Mouse (Mus musculus) liver, embryonic 11.5 days (tissue): ENCODE results near the gene Plxdc2. TPM values are rescaled to one million over a fixed set of nuclear protein-coding genes. Genes with fewer than 3 reads are reported as not detected.

Experiments
- ATAC-seq: fragments of 200-750 bp; cut with Nextera tagmentation; replicated peaks from 2 replicates; pipeline ENCODE4 v1.8.0; 2017; ENCODE audit warnings: moderate number of reproducible peaks, mild to moderate bottlenecking, moderate TSS enrichment, moderate library complexity; ENCODE audit not compliant: low FRiP score
- DNase-seq: peaks from one replicate; pipeline ENCODE4 v3.0.0-alpha.2; 2017; ENCODE audit warnings: low spot score
- H3K27ac ChIP-seq: fragments of 300-500 bp; sonication (generic); 2 replicates; pipeline ENCODE4 v1.5.1; 2014; ENCODE audit warnings: mild to moderate bottlenecking, low read depth, low read length, control low read depth
- H3K27me3 ChIP-seq: fragments of 300-500 bp; sonication (generic); replicated peaks from 2 replicates; pipeline ENCODE4 v1.6.1; 2014; ENCODE audit warnings: low read length, mixed read lengths; ENCODE audit not compliant: control insufficient read depth, insufficient read depth
- H3K36me3 ChIP-seq: fragments of 300-500 bp; sonication (generic); 2 replicates; pipeline ENCODE4 v1.6.1; 2014; ENCODE audit warnings: mild to moderate bottlenecking, low read length, moderate library complexity, mixed read lengths; ENCODE audit not compliant: control insufficient read depth, insufficient read depth
- H3K4me1 ChIP-seq: fragments of 300-500 bp; sonication (generic); replicated peaks from 2 replicates; pipeline ENCODE4 v1.6.1; 2014; ENCODE audit warnings: low read length, mixed read lengths; ENCODE audit not compliant: control insufficient read depth, insufficient read depth
- H3K4me2 ChIP-seq: fragments of 300-500 bp; sonication (generic); 2 replicates; pipeline ENCODE4 v1.6.1; 2014; ENCODE audit warnings: mild to moderate bottlenecking, control low read depth, moderate library complexity
- H3K4me3 ChIP-seq: fragments of 300-500 bp; sonication (generic); 2 replicates; pipeline ENCODE4 v1.5.1; 2014; ENCODE audit warnings: low read depth, low read length, control low read depth
- H3K9ac ChIP-seq: fragments of 300-500 bp; sonication (generic); 2 replicates; pipeline ENCODE4 v1.6.1; 2014; ENCODE audit warnings: low read depth, low read length, control low read depth
- H3K9me3 ChIP-seq: fragments of 300-500 bp; sonication (generic); 2 replicates; pipeline ENCODE4 v1.6.1; 2016; ENCODE audit warnings: low read length, inconsistent platforms, mixed read lengths; ENCODE audit not compliant: control insufficient read depth
- WGBS: fragments of 180-500 bp; shearing (Covaris S2); extraction: QIAGEN DNeasy Blood & Tissue Kit; methylation state at CpG from one replicate; pipeline ENCODE4 v1.1.7; 2014; 5-methylcytosine and 5-hydroxymethylcytosine counted together
- polyA plus RNA-seq: library from polyadenylated mRNA; unstranded; fragments of >200 nt; fragmentation: Nextera tagmentation; extraction: Ambion mirVana; gene quantifications from 2 replicates; pipeline ENCODE4 v1.2.1, GENCODE M21; 2014

Gene Plxdc2
- polyA plus RNA-seq, 1 experiment from 2014 or later: 8.8 TPM

- no peaks in the 10 kb centered on the region; the same call in 1 of the 2 replicates for H3K4me1 ChIP-seq
- peak overlapping the region; percentile 78 for H3K4me2 ChIP-seq
- H3K36me3 ChIP-seq: no peaks in the 10 kb centered on the region
- 47% methylated on average over 1 of the region's 1 CpGs for WGBS
- H3K27me3 ChIP-seq: peaks cover 13% of the 10 kb centered on the region
- ATAC-seq (no peak), DNase-seq (no peak)
- no peak overlapping the region for H3K9ac ChIP-seq
- no peaks in the 10 kb centered on the region for H3K9me3 ChIP-seq
- peak overlapping the region; percentile 58; the same call in 1 of the 2 replicates for H3K4me3 ChIP-seq
- H3K27ac ChIP-seq: no peak overlapping the region
These were observed 1.8 kb downstream of the Plxdc2 start for GRCm38 (mm10) chr2:16357946-16358345.

DNA sequence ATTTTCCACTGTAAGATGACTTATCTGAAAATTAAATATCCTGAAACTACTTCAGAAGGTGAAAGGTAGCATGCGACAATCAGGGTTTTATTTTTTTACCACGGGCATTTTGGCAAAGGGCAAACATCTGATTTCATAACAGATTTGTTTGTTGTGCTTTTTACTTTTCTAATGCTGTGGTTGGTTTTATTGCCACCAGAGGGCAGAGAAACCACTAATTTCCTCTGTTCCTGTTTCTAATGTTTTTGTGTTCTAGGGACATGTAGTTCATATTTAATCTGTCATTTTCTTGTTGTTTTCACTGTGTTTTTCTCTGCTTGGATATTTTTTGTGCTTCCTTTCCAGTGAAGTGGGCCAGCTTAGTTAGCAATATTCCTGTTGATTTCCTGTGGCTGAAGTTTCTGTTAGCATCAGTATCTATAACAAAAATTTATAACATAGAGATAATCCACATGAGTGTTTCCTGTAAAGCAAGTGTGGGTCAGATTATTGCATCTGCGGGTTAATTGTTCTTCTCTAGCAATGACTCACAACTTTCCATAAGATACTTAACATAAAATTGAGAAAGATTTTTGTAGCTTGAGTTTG is 3.3 kb downstream of the Plxdc2 start:
- Histone ChIP-seq H3K36me3 (no peaks in the 10 kb centered on the region), H3K4me3 (no peak overlapping the region), H3K4me2 (peak overlapping the region; percentile 27; the same call in 1 of the 2 replicates), H3K9ac (no peak overlapping the region), H3K4me1 (no peaks in the 10 kb centered on the region; the same call in 1 of the 2 replicates), H3K27me3 (peaks cover 13% of the 10 kb centered on the region), H3K9me3 (no peaks in the 10 kb centered on the region), H3K27ac (no peak overlapping the region)
- DNase-seq (no peak), ATAC-seq (no peak)
- 54% methylated on average over 3 of the region's 3 CpGs for WGBS

DNA sequence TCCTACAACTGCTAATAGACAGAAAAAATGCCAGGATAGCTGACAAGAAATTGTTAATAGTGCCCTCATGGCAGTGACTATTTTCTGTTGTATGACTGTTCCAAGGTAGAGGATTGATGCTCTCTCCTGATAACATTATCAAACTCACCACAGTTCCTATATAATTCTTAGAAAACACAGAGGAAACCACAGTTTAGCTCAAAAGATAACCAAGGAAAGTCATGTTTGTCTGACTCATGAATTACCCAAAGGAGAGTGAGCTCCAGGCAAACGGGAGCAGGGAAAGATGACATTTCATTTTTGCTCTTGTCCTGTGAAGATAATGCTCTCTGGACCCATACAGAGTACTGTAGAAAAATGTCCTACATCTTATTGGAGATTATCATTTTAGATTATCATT is 8.6 kb downstream of the Plxdc2 start:
- WGBS: 29% methylated on average over 1 of the region's 1 CpGs
- Histone ChIP-seq H3K4me1 (no peaks in the 10 kb centered on the region), H3K36me3 (no peaks in the 10 kb centered on the region), H3K4me2 (no peak overlapping the region), H3K4me3 (no peak overlapping the region), H3K9ac (no peak overlapping the region), H3K27ac (no peak overlapping the region), H3K27me3 (no peaks in the 10 kb centered on the region), H3K9me3 (no peaks in the 10 kb centered on the region)
- ATAC-seq (peak; percentile 18; the same call in 1 of the 2 replicates), DNase-seq (no peak)

DNA sequence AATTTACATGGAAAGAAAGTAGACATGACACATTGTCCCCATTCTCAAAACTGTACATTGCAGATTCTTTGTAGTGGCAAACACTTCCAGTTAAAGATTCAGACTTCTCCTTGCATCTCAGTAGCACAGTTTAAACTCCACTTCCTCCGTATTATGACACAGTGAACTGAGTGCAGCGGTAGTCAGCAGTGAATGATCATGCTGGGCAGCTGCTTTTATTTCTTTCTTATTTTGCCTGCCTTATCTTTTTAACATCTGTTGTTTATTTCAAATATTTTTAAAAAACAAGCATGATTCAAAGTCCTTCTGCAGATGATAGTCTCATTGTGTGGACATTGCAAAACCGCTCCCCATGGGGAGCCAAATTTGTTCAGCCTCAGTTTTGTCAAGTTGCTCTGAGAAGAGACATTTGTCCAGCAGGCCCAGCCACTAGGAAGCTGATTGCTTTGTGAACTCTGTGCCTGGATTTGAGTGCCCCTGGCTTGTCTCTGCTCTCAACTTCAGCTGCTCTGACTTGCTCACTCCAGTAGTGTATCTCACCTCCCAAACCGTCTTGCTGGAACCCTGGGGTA is 9.8 kb downstream of the Plxdc2 start:
- no peak for ATAC-seq
- DNase-seq: no peak
- H3K27me3 ChIP-seq: no peaks in the 10 kb centered on the region
- WGBS: 47% methylated on average over 4 of the region's 4 CpGs
- no peaks in the 10 kb centered on the region for H3K36me3 ChIP-seq
- no peak overlapping the region for H3K4me2 ChIP-seq
- no peaks in the 10 kb centered on the region for H3K4me1 ChIP-seq
- H3K9me3 ChIP-seq: no peaks in the 10 kb centered on the region
- no peak overlapping the region for H3K27ac ChIP-seq
- H3K4me3 ChIP-seq: no peak overlapping the region
- H3K9ac ChIP-seq: no peak overlapping the region

- H3K9me3 ChIP-seq: no peaks in the 10 kb centered on the region
- no peak for DNase-seq
- WGBS: 83% methylated on average over 1 of the region's 1 CpGs
These were observed 14.3 kb downstream of the Plxdc2 start for GRCm38 (mm10) chr2:16370419-16370818.

DNA sequence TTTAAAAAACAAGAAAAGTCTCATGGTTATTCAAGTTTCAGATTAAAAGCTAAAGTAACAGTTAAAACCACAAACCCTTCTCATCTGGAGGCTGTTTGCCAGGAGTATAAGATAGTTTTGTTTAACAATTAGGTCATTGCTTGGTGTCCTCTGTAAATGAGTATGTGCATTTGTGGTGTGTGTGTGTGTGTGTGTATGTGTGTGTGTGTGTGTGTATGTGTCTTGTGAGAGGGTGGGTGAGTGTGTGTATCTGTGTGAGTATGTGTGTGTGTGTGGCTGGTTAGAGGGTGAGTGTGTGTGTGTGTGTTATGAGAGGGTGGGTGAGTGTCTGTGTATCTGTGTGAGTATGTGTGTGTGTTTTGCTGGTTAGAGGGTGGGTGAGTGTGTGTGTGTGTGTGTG is 18.2 kb downstream of the Plxdc2 start:
- H3K4me2 ChIP-seq: no peak overlapping the region
- H3K27ac ChIP-seq: no peak overlapping the region
- ATAC-seq (no peak), DNase-seq (no peak)
- no peaks in the 10 kb centered on the region for H3K27me3 ChIP-seq
- H3K36me3 ChIP-seq: no peaks in the 10 kb centered on the region
- H3K9me3 ChIP-seq: no peaks in the 10 kb centered on the region
- no peak overlapping the region for H3K9ac ChIP-seq
- H3K4me1 ChIP-seq: no peaks in the 10 kb centered on the region
- no peak overlapping the region for H3K4me3 ChIP-seq

More at GRCm38 (mm10) chr2:16370419-16370818, 14.3 kb downstream of the Plxdc2 start:
- no peak for ATAC-seq
- Histone ChIP-seq H3K4me2 (no peak overlapping the region), H3K9ac (no peak overlapping the region), H3K27ac (no peak overlapping the region), H3K4me1 (no peaks in the 10 kb centered on the region), H3K4me3 (no peak overlapping the region), H3K27me3 (no peaks in the 10 kb centered on the region), H3K36me3 (no peaks in the 10 kb centered on the region)

DNA sequence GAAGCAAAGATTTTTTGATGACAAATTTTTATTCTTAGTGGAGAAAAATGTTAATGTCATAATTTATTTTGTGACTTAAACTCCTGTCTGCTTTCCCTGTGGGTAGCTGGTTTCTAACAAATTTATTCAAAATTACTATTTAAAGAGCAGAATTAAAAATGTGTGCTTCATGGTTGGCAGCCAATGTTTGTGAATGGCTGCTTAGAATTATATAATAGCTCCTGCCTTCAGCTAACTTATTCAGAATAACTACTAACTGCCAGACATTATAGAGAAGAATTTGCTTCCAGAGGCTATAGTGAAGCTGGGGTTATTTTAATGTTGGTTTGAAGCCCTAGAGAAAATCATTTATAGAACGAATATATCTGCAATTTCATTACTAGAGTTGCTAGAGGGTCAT is 30.1 kb downstream of the Plxdc2 start:
- H3K4me1 ChIP-seq: no peaks in the 10 kb centered on the region
- WGBS: 49% methylated on average over 1 of the region's 1 CpGs
- no peaks in the 10 kb centered on the region for H3K27me3 ChIP-seq
- no peak overlapping the region for H3K9ac ChIP-seq
- ATAC-seq (no peak), DNase-seq (no peak)
- H3K4me3 ChIP-seq: no peak overlapping the region
- H3K4me2 ChIP-seq: no peak overlapping the region
- no peaks in the 10 kb centered on the region for H3K9me3 ChIP-seq
- no peak overlapping the region for H3K27ac ChIP-seq
- no peaks in the 10 kb centered on the region for H3K36me3 ChIP-seq

DNA sequence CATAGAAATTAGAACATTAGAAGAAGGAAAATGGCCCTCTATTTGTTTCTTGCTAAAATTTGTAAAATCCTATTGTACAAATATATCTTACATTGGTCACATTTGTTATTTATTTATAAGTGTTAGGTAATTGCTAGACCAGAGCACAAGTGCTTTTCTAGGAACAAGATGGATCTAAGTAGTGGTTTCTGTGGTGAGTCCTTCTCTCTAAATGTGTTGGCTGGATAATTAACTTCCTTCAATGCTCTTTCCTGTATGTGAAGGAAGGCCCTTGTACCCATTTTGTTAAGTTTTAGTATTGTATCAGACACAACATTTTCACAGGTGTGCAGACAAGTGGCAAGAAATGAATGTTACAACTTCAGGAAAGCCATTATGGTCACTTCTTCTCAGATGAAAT is 30.6 kb downstream of the Plxdc2 start:
- DNase-seq (no peak), ATAC-seq (no peak)
- H3K9me3 ChIP-seq: no peaks in the 10 kb centered on the region
- H3K36me3 ChIP-seq: no peaks in the 10 kb centered on the region
- H3K4me1 ChIP-seq: no peaks in the 10 kb centered on the region
- no peak overlapping the region for H3K27ac ChIP-seq
- no peak overlapping the region for H3K4me2 ChIP-seq
- no peak overlapping the region for H3K9ac ChIP-seq
- H3K27me3 ChIP-seq: no peaks in the 10 kb centered on the region
- no peak overlapping the region for H3K4me3 ChIP-seq

DNA sequence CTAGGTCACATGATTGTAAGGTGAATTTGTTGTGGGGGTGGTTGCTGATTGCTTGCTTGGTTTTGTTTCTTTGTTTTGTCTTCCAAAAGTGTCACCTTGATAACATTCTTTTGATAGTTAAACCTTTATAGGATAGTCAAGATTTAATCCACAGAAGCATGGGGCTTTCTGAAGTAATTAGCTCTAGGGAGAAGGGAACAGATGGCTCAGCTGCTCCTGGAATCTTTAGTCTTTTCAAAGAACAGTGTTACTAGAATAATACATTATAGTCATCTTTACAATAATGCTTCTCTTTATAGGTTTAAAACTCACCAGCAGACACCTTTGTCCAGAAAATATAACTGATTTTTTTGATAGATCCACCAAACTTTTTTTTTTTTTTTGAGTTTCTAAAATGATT is 31.7 kb downstream of the Plxdc2 start:
- Histone ChIP-seq H3K4me3 (no peak overlapping the region), H3K27me3 (no peaks in the 10 kb centered on the region), H3K9me3 (no peaks in the 10 kb centered on the region), H3K4me1 (no peaks in the 10 kb centered on the region), H3K36me3 (no peaks in the 10 kb centered on the region), H3K4me2 (no peak overlapping the region), H3K27ac (no peak overlapping the region), H3K9ac (no peak overlapping the region)
- no peak for DNase-seq
- no peak for ATAC-seq
